ENCODE assay signal across 12 mouse cellular contexts in the genomic region with DNA sequence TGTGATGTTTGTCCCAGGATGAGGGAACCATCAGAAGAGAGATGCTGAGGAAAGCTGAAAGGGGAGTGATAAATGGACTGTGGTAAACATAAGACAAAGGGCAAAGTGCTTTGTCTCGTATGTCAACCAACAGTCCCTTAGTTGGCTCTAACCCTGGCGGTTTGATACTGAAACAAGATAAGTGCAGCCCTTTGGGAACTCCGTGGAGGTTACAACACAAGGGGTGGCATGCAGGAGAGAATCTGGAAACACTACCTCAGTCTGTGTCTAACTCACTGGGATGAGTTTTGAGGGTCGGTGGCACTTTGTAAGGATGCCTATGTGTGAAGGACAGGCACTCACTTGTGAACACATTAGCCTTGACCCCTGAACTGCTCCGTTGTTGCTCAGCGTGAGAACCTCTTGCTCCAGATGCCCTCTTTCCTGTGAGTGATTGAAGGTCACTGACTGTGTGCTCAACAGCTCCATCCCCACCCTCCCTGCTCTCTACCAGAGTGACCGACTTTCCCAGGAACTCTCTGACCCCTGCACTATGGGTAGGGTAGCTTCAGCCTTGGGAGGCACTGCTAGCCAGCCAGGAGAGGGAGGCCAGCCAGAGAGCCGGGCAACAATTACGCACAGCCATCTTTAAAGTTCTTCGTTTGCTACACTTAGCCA.
A peak's percentile ranks its signal among the peaks of the same experiment; 100 is the strongest.
DNase-seq lines count a peak whose midpoint lies in the region; ATAC-seq and TF ChIP-seq lines count a peak whose summit lies in the region.
"Had no signal": no experiment of that assay in that cellular context is flagged by ENCODE, and none has a peak within 500 bp of the region (broad histone marks: within the 10 kb centered on the region; RNA-seq: fewer than 3 reads in every experiment).

No protein-coding gene starts in this region.

- peak; percentile 29; the same call in 1 of the 2 replicates for ATAC-seq in heart, embryonic 12.5 days (ENCODE audit: insufficient number of reproducible peaks, low FRiP score)
- peak; percentile 55; the same call in 1 of the 2 replicates for ATAC-seq in hindbrain, embryonic 12.5 days (ENCODE audit: low FRiP score)
- peak; percentile 76 for ATAC-seq in liver, embryonic 12.5 days
- no peak for ATAC-seq in heart, embryonic 11.5 days (replicated peaks; ENCODE audit: insufficient number of reproducible peaks, low FRiP score, low TSS enrichment)

- no peak overlapping the region for H3K9ac ChIP-seq in heart, embryonic 12.5 days
- no peak overlapping the region for H3K9ac ChIP-seq in heart, adult 2 months (ENCODE audit: low read depth, low read length)
- H3K9ac ChIP-seq in hindbrain, embryonic 12.5 days, result no peak overlapping the region
- no peak overlapping the region for H3K9ac ChIP-seq in liver, embryonic 12.5 days
- no peak overlapping the region for H3K9ac ChIP-seq in heart, embryonic 11.5 days (ENCODE audit: low read depth, low read length)
- H3K9ac ChIP-seq: heart, embryonic 13.5 days had no signal

- WGBS in heart, embryonic 12.5 days, result 42% methylated on average over 10 of the region's 10 CpGs
- 49% methylated on average over 10 of the region's 10 CpGs for WGBS in heart, adult 2 months
- 25% methylated on average over 10 of the region's 10 CpGs for WGBS in hindbrain, embryonic 12.5 days
- WGBS in liver, embryonic 12.5 days (ENCODE audit: insufficient replicate concordance), result 54% methylated on average over 10 of the region's 10 CpGs
- 42% methylated on average over 10 of the region's 10 CpGs for WGBS in heart, embryonic 11.5 days (ENCODE audit: insufficient replicate concordance)

- no peak for DNase-seq in heart, adult 2 months
- DNase-seq in R1 (ENCODE audit: low read depth, low spot score), result peak; percentile 50
- no peak for DNase-seq in layer of hippocampus, adult 18-20 months (ENCODE audit: low spot score in 2 of 2)
- no peak for DNase-seq in layer of hippocampus, adult 9-11 months
- DNase-seq: cerebellum, adult 11 months had no signal

- TF ChIP-seq EP300 in heart, adult 2 months (IDR thresholded peaks at IDR 0.05; ENCODE audit: insufficient read depth, low read depth, low read length), result no peak

- 0 out of 2 replicates have a peak, but pooled peaks cover 4% of the 10 kb centered on the region for H3K4me1 ChIP-seq in heart, embryonic 12.5 days (replicated peaks)
- no peaks in the 10 kb centered on the region for H3K4me1 ChIP-seq in heart, adult 2 months (ENCODE audit: control insufficient read depth, insufficient read depth, low read length)
- peaks cover 19% of the 10 kb centered on the region for H3K4me1 ChIP-seq in hindbrain, embryonic 12.5 days
- peaks cover 8% of the 10 kb centered on the region; the same call in 1 of the 2 replicates for H3K4me1 ChIP-seq in liver, embryonic 12.5 days
- H3K4me1 ChIP-seq in heart, embryonic 11.5 days (ENCODE audit: control insufficient read depth, insufficient read depth, low read length), result peaks cover 2% of the 10 kb centered on the region; the same call in 1 of the 2 replicates

- no peak for TF ChIP-seq POLR2A in heart, adult 2 months (IDR thresholded peaks at IDR 0.05; ENCODE audit: insufficient read depth, low read depth, low read length)

- H3K36me3 ChIP-seq in heart, embryonic 12.5 days, result peaks cover 12% of the 10 kb centered on the region; the same call in 1 of the 2 replicates
- H3K36me3 ChIP-seq in heart, adult 2 months (ENCODE audit: control insufficient read depth, insufficient read depth, low read length), result no peaks in the 10 kb centered on the region
- peaks cover 3% of the 10 kb centered on the region; the same call in 1 of the 2 replicates for H3K36me3 ChIP-seq in hindbrain, embryonic 12.5 days
- H3K36me3 ChIP-seq in liver, embryonic 12.5 days, result peaks cover 9% of the 10 kb centered on the region
- H3K36me3 ChIP-seq in heart, embryonic 11.5 days (ENCODE audit: control insufficient read depth, insufficient read depth, low read length), result no peaks in the 10 kb centered on the region; the same call in 1 of the 2 replicates

- intact Hi-C loops in heart, adult 2 months (cut with DNase I), result no loop called here

- no peak overlapping the region for H3K27ac ChIP-seq in heart, embryonic 12.5 days (ENCODE audit: poor library complexity, severe bottlenecking)
- no peak overlapping the region for H3K27ac ChIP-seq in heart, adult 2 months
- no peak overlapping the region for H3K27ac ChIP-seq in hindbrain, embryonic 12.5 days
- no peak overlapping the region for H3K27ac ChIP-seq in liver, embryonic 12.5 days
- H3K27ac ChIP-seq in heart, embryonic 11.5 days (ENCODE audit: low read depth, low read length), result no peak overlapping the region
- H3K27ac ChIP-seq: heart, embryonic 13.5 days; layer of hippocampus, adult 2 months; macrophage had no signal

- H3K4me2 ChIP-seq in heart, embryonic 12.5 days, result no peak overlapping the region
- no peak overlapping the region for H3K4me2 ChIP-seq in hindbrain, embryonic 12.5 days (replicated peaks)
- no peak overlapping the region for H3K4me2 ChIP-seq in liver, embryonic 12.5 days
- H3K4me2 ChIP-seq in heart, embryonic 11.5 days, result no peak overlapping the region
- H3K4me2 ChIP-seq: heart, embryonic 13.5 days had no signal

- H3K79me2 ChIP-seq in heart, adult 2 months (replicated peaks; ENCODE audit: control insufficient read depth, insufficient read depth, low read length), result no peaks in the 10 kb centered on the region

- no peak for TF ChIP-seq CTCF in heart, adult 2 months (IDR thresholded peaks at IDR 0.05)

- H3K9me3 ChIP-seq in heart, embryonic 12.5 days (replicated peaks), result 0 out of 2 replicates have a peak, but pooled peaks cover 3% of the 10 kb centered on the region
- H3K9me3 ChIP-seq in hindbrain, embryonic 12.5 days (replicated peaks), result peaks cover 3% of the 10 kb centered on the region
- no peaks in the 10 kb centered on the region for H3K9me3 ChIP-seq in liver, embryonic 12.5 days (replicated peaks)
- peaks cover 2% of the 10 kb centered on the region; the same call in 1 of the 2 replicates for H3K9me3 ChIP-seq in heart, embryonic 11.5 days (replicated peaks; ENCODE audit: control insufficient read depth, low read length)

- H3K4me3 ChIP-seq in heart, embryonic 12.5 days, result no peak overlapping the region
- H3K4me3 ChIP-seq in heart, adult 2 months, result no peak overlapping the region
- no peak overlapping the region for H3K4me3 ChIP-seq in hindbrain, embryonic 12.5 days
- no peak overlapping the region for H3K4me3 ChIP-seq in liver, embryonic 12.5 days
- no peak overlapping the region for H3K4me3 ChIP-seq in heart, embryonic 11.5 days (ENCODE audit: low read depth, low read length)
- H3K4me3 ChIP-seq: heart, embryonic 13.5 days; layer of hippocampus, adult 2 months had no signal

- no peaks in the 10 kb centered on the region for H3K27me3 ChIP-seq in heart, embryonic 12.5 days (replicated peaks)
- H3K27me3 ChIP-seq in heart, adult 2 months (ENCODE audit: control insufficient read depth, insufficient read depth, low read length), result no peaks in the 10 kb centered on the region
- H3K27me3 ChIP-seq in hindbrain, embryonic 12.5 days, result no peaks in the 10 kb centered on the region
- H3K27me3 ChIP-seq in liver, embryonic 12.5 days (replicated peaks), result no peaks in the 10 kb centered on the region
- H3K27me3 ChIP-seq in heart, embryonic 11.5 days (ENCODE audit: control insufficient read depth, insufficient read depth, low read length), result no peaks in the 10 kb centered on the region; the same call in 1 of the 2 replicates
- H3K27me3 ChIP-seq: heart, embryonic 13.5 days had no signal
